Mouse (Mus musculus) CH12.LX (cell line): Measurements from ENCODE around the gene Cpxm1. TPM values are rescaled to one million over a fixed set of nuclear protein-coding genes. Genes with fewer than 3 reads are reported as not detected.
"Not testable (repeated sequence)": the region's sequence is repeated elsewhere in the genome, so short reads cannot be mapped to it uniquely, and the experiment has no call there.

ENCODE experiments used
- DNase-seq: peaks from one replicate; pipeline ENCODE4 v3.0.0-alpha.2; 2013; ENCODE audit errors: extremely low read depth
- H3K27ac ChIP-seq: 2 replicates; pipeline ENCODE4 v1.5.1; 2012; ENCODE audit warnings: low read depth, mild to moderate bottlenecking, control low read depth, moderate library complexity; ENCODE audit not compliant: insufficient read depth
- H3K27me3 ChIP-seq: replicated peaks from 2 replicates; pipeline ENCODE3; 2012; ENCODE audit warnings: inconsistent platforms
- H3K36me3 ChIP-seq, 2 experiments: replicated peaks in 1 of 2; 2 replicates each; pipeline versions ENCODE3 to v1.6.1; 2012; ENCODE audit warnings: inconsistent platforms in 1 of 2, low read length in 1 of 2, mild to moderate bottlenecking in 1 of 2, mixed read lengths in 1 of 2, moderate library complexity in 1 of 2; ENCODE audit not compliant: control insufficient read depth in 1 of 2, insufficient read depth in 1 of 2
- H3K4me1 ChIP-seq, 2 experiments: 2 replicates each; pipeline ENCODE4 v1.6.1; 2012; ENCODE audit warnings: inconsistent platforms in 1 of 2, moderate library complexity in 1 of 2; ENCODE audit not compliant: insufficient read depth in 2 of 2, control insufficient read depth in 1 of 2
- H3K4me2 ChIP-seq: 2 replicates; pipeline ENCODE4 v1.6.1; 2012; ENCODE audit warnings: low read depth, mild to moderate bottlenecking, control low read depth; ENCODE audit not compliant: poor library complexity, insufficient read depth, severe bottlenecking
- H3K4me3 ChIP-seq, 3 experiments: fragments of 150-350 bp in 1 of 3; sonication (generic) in 1 of 3; replicated peaks in 1 of 3; 2 replicates each; pipeline versions ENCODE3 to v1.5.1; 2011 to 2012; ENCODE audit warnings: low read depth in 2 of 3, low read length in 2 of 3, mild to moderate bottlenecking in 2 of 3, moderate library complexity in 2 of 3, control low read depth in 1 of 3, improper control_type of control experiment in 1 of 3, inconsistent platforms in 1 of 3, mixed read lengths in 1 of 3; ENCODE audit not compliant: poor library complexity in 1 of 3
- H3K79me2 ChIP-seq: replicated peaks from 2 replicates; pipeline ENCODE4 v1.6.1; 2012; ENCODE audit warnings: mild to moderate bottlenecking, moderate library complexity; ENCODE audit not compliant: control insufficient read depth, poor library complexity, insufficient read depth, severe bottlenecking; ENCODE audit errors: extremely low read depth
- H3K9ac ChIP-seq: 2 replicates; pipeline ENCODE4 v1.6.1; 2012; ENCODE audit warnings: low read depth, mild to moderate bottlenecking, control low read depth, moderate library complexity; ENCODE audit not compliant: insufficient read depth
- H3K9me3 ChIP-seq: replicated peaks from 2 replicates; pipeline ENCODE3; 2012; ENCODE audit warnings: low read length, inconsistent platforms, mixed read lengths
- BHLHE40 ChIP-seq: IDR thresholded peaks from 2 replicates; pipeline ENCODE4 v1.6.1; 2011; ENCODE audit warnings: mild to moderate bottlenecking, low read depth, low read length, improper control_type of control experiment
- CHD1 ChIP-seq: IDR thresholded peaks from 2 replicates; pipeline ENCODE4 v1.6.1; 2012; ENCODE audit warnings: low read depth, low read length, improper control_type of control experiment, inconsistent platforms
- CTCF ChIP-seq, 2 experiments: IDR thresholded peaks in 1 of 2; conservative IDR thresholded peaks in 1 of 2; 2 replicates each; pipeline ENCODE4 v1.5.1; 2011 to 2012; ENCODE audit warnings: low read depth in 2 of 2, low read length in 2 of 2, improper control_type of control experiment in 1 of 2, inconsistent platforms in 1 of 2, mild to moderate bottlenecking in 1 of 2, moderate library complexity in 1 of 2
- ETS1 ChIP-seq: conservative IDR thresholded peaks from 2 replicates; pipeline ENCODE4 v1.6.1; 2012; ENCODE audit warnings: low read depth, mild to moderate bottlenecking, inconsistent platforms, low read length, improper control_type of control experiment, moderate library complexity
- GABPA ChIP-seq: IDR thresholded peaks from 2 replicates; pipeline ENCODE4 v1.6.1; 2012; ENCODE audit warnings: low read depth, low read length, improper control_type of control experiment, inconsistent platforms; ENCODE audit not compliant: insufficient replicate concordance
- JUN ChIP-seq: IDR thresholded peaks from 2 replicates; pipeline ENCODE4 v1.6.1; 2011; ENCODE audit warnings: low read depth, mild to moderate bottlenecking, low read length, improper control_type of control experiment, moderate library complexity; ENCODE audit not compliant: insufficient read depth
- MAX ChIP-seq: IDR thresholded peaks from 2 replicates; pipeline ENCODE4 v1.6.1; 2011; ENCODE audit warnings: low read length, improper control_type of control experiment
- MEF2A ChIP-seq: IDR thresholded peaks from 2 replicates; pipeline ENCODE4 v1.6.1; 2014; ENCODE audit warnings: low read depth, mild to moderate bottlenecking, inconsistent platforms, low read length, improper control_type of control experiment, borderline replicate concordance
- MXI1 ChIP-seq: IDR thresholded peaks from 2 replicates; pipeline ENCODE4 v1.6.1; 2011; ENCODE audit warnings: mild to moderate bottlenecking, low read depth, low read length, improper control_type of control experiment
- PAX5 ChIP-seq: IDR thresholded peaks from 2 replicates; pipeline ENCODE4 v1.6.1; 2012; ENCODE audit warnings: low read length, inconsistent platforms, mixed read lengths
- POLR2A ChIP-seq: IDR thresholded peaks from 2 replicates; pipeline ENCODE4 v1.6.1; 2011; ENCODE audit warnings: low read depth, mild to moderate bottlenecking, improper control_type of control experiment, low read length
- RCOR1 ChIP-seq: conservative IDR thresholded peaks from 2 replicates; pipeline ENCODE4 v1.6.1; 2012; ENCODE audit warnings: low read depth, mild to moderate bottlenecking, inconsistent platforms, low read length, improper control_type of control experiment
- SMC3 ChIP-seq: IDR thresholded peaks from 2 replicates; pipeline ENCODE4 v1.6.1; 2011; ENCODE audit warnings: low read depth, low read length, improper control_type of control experiment
- TCF12 ChIP-seq: IDR thresholded peaks from 2 replicates; pipeline ENCODE4 v1.6.1; 2014; ENCODE audit warnings: low read depth, mild to moderate bottlenecking, inconsistent platforms, low read length, improper control_type of control experiment
- UBTF ChIP-seq: IDR thresholded peaks from 2 replicates; pipeline ENCODE4 v1.6.1; 2012; ENCODE audit warnings: low read depth, mild to moderate bottlenecking, inconsistent platforms, low read length, improper control_type of control experiment, moderate library complexity
- USF1 ChIP-seq: IDR thresholded peaks from 2 replicates; pipeline ENCODE4 v1.6.1; 2014; ENCODE audit warnings: low read depth, mild to moderate bottlenecking, inconsistent platforms, low read length, improper control_type of control experiment
- ZC3H11A ChIP-seq: IDR thresholded peaks from 2 replicates; pipeline ENCODE4 v1.6.1; 2012; ENCODE audit warnings: low read depth, mild to moderate bottlenecking, inconsistent platforms, low read length, improper control_type of control experiment
- ZMIZ1 ChIP-seq: IDR thresholded peaks from 2 replicates; pipeline ENCODE4 v1.6.1; 2012; ENCODE audit warnings: low read depth, mild to moderate bottlenecking, inconsistent platforms, low read length, improper control_type of control experiment
- dilution Hi-C: fragments of 300-500 bp; cut with MboI; formaldehyde crosslinking; loops from 2 replicates; pipeline ENCODE4 v1.14.3; 2020; ENCODE audit warnings: low sequenced_read_pairs; ENCODE audit not compliant: extremely low pct_unique_long_range_greater_than_20kb, extremely low pct_ligation_motif_present
- in situ Hi-C: fragments of 300-500 bp; cut with MboI; formaldehyde crosslinking; loops from 3 replicates; pipeline ENCODE4 v1.14.3; 2019; ENCODE audit warnings: low sequenced_read_pairs, low pct_ligation_motif_present, low pct_unique_long_range_greater_than_20kb, mixed read lengths
- polyA plus RNA-seq: library from polyadenylated mRNA; unstranded; fragments of >175 nt; gene quantifications from 2 replicates; pipeline ENCODE4 v1.2.1, GENCODE M21; 2012; ENCODE audit warnings: low read depth; ENCODE audit not compliant: insufficient read length
- total RNA-seq, 2 experiments: library from RNA; depleted of rRNA; stranded (reverse); fragments of 300-350 nt in 1 of 2; fragments of >200 nt in 1 of 2; gene quantifications; 2 replicates each; pipeline ENCODE4 v1.2.3; 2012 to 2014

Cpxm1 gene
- total and polyA plus RNA-seq, 3 experiments, result 0.13 to 0.31 (median 0.20) TPM

DNA sequence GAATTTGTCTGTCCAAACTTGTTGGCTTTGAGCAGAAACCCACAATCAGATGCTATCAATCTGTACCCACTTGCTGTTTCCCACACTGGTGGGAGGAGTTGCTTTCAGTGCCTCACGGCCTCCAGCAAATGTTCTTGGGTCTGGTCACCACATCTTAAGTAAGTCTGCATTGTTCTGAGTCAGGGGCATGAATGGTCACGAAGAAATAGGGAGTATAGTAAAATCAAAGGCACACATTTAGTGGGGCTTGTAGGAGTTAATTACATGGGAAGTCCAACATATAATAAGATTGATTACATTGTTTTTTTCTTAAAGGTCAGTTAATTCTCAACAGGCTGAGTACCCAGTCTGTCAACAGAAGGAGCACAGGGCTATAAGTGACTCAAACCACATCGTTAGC lies 14.2 kb downstream of the Cpxm1 start:
- dilution Hi-C loops (no loop called here), in situ Hi-C loops (no loop called here)
- Histone ChIP-seq H3K4me3 (no peak overlapping the region), H3K27ac (no peak overlapping the region), H3K9me3 (no peaks in the 10 kb centered on the region), H3K4me2 (no peak overlapping the region), H3K4me1 (no peaks in the 10 kb centered on the region), H3K27me3 (peaks cover 21% of the 10 kb centered on the region), H3K79me2 (no peaks in the 10 kb centered on the region), H3K9ac (no peak overlapping the region)
- TF ChIP-seq GABPA, result no peak
- no peak for TF ChIP-seq USF1
- TF ChIP-seq RCOR1, result no peak
- no peak for TF ChIP-seq SMC3
- no peak for TF ChIP-seq CTCF (conservative IDR thresholded peaks at IDR 0.05 in 1 of 2, IDR thresholded peaks at IDR 0.05 in 1 of 2; ENCODE audit: low read depth in 2 of 2, low read length in 2 of 2)
- TF ChIP-seq CHD1, result no peak
- TF ChIP-seq MEF2A, result no peak
- no peak for TF ChIP-seq JUN
- no peak for TF ChIP-seq MAX
- no peak for TF ChIP-seq MXI1
- no peak for TF ChIP-seq ZC3H11A
- no peak for TF ChIP-seq ETS1
- no peak for TF ChIP-seq ZMIZ1
- TF ChIP-seq UBTF, result no peak
- no peak for TF ChIP-seq POLR2A
- TF ChIP-seq, all 38 proteins: peak for 0
- H3K36me3 ChIP-seq, result no peaks in the 10 kb centered on the region
- no peak for DNase-seq

DNA sequence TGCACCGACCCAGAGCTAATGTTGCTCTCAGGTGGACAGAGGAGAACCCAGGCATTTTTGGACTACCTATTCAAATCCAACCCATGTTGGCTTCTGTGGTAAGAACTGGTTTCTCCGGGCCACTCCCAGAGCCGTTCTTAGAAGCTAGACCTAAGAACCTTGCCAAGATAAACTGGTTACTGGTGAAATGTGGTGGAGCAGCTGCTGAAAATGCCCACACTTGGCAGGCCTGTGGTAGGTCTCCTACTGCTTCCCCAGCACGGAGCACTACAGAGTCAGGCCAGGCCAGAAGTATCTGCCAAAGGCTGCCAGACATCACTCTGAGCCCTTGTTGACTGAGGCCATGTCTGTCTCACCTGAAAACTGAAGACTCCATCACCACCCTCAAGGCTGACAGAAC lies 22.4 kb downstream of the Cpxm1 start:
- TF ChIP-seq TCF12 (no peak), BHLHE40 (no peak), PAX5 (no peak), MXI1 (no peak), UBTF (no peak)
- in situ Hi-C loops (no loop called here), dilution Hi-C loops (no loop called here)
- H3K4me2 ChIP-seq, result no peak overlapping the region
- H3K9me3 ChIP-seq, result peaks cover 4% of the 10 kb centered on the region
- H3K27me3 ChIP-seq, result peaks cover 54% of the 10 kb centered on the region
- no peak overlapping the region for H3K27ac ChIP-seq
- no peaks in the 10 kb centered on the region for H3K36me3 ChIP-seq
- H3K79me2 ChIP-seq, result no peaks in the 10 kb centered on the region
- no peak overlapping the region for H3K9ac ChIP-seq
- no peak for DNase-seq
- no peak overlapping the region for H3K4me3 ChIP-seq
- no peaks in the 10 kb centered on the region for H3K4me1 ChIP-seq

DNA sequence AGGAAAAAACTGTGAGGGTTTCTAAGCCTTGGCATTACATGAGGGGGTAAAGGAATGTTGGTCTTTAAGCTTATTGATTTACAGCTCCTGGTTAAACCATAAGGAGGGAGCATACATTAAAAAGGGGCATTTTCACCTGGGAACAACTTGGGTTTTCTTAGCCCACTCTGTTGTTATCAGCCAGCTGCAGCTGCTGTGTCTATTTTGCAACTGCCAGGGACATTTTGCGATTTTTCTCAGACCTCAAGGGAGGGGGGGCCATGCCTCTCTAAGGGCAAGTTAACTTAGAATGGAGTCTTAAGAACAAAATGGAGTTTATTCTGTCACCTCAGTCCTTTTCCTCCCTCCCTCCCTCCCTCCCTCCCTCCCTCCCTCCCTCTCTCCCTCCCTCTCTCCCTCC lies 24.3 kb downstream of the Cpxm1 start:
- in situ Hi-C loops, result not testable (repeated sequence)

More for the DNA sequence above, 24.3 kb downstream of the Cpxm1 start:
- H3K9ac ChIP-seq, H3K27ac ChIP-seq, H3K4me2 ChIP-seq, H3K4me1 ChIP-seq, H3K9me3 ChIP-seq, dilution Hi-C loops, DNase-seq, H3K79me2 ChIP-seq, H3K4me3 ChIP-seq, H3K36me3 ChIP-seq: not testable (repeated sequence)
- peaks cover 61% of the 10 kb centered on the region for H3K27me3 ChIP-seq
